Mouse (Mus musculus): ENCODE measurements at regions not wholly inside any gene's neighbourhood (a gene's known extent, or its start where the extent isn't known, plus 50 kb on each side); places are given as distances from the start of the nearest gene placed in this dataset.
"Not testable (repeated sequence)": the region's sequence is repeated elsewhere in the genome, so short reads cannot be mapped to it uniquely, and the experiment has no call there.

GRCm38 (mm10) chr6:70517932-70518331 is 274.1 kb downstream of the Rpia start:
- no peak for DNase-seq (ENCODE audit: low spot score in 2 of 2)

- DNase-seq (ENCODE audit: low spot score in 2 of 2): no peak
Measured at GRCm38 (mm10) chr6:70468623-70469479, 323.2 kb downstream of the Rpia start.

GRCm38 (mm10) chr6:70457279-70457678 is 334.8 kb downstream of the Rpia start:
- no peak for DNase-seq (ENCODE audit: low spot score in 2 of 2)

- DNase-seq (ENCODE audit: low spot score in 2 of 2): not testable (repeated sequence)
Measured at GRCm38 (mm10) chr6:70434739-70435138, 357.3 kb downstream of the Rpia start.

- DNase-seq (ENCODE audit: low spot score in 2 of 2): not testable (repeated sequence)
Measured at GRCm38 (mm10) chr6:70406290-70406689, 385.7 kb downstream of the Rpia start.

- DNase-seq (ENCODE audit: low spot score in 2 of 2): not testable (repeated sequence)
Measured at GRCm38 (mm10) chr6:70389850-70390249, 402.2 kb downstream of the Rpia start.

GRCm38 (mm10) chr6:70386396-70386795 is 405.6 kb downstream of the Rpia start:
- peak in 1 of 2 experiments; percentile 7 for DNase-seq (ENCODE audit: low spot score in 2 of 2)

- DNase-seq (ENCODE audit: low spot score in 2 of 2): not testable (repeated sequence)
Measured at GRCm38 (mm10) chr6:70379339-70379738, 412.7 kb downstream of the Rpia start.

- not testable (repeated sequence) for DNase-seq (ENCODE audit: low spot score in 2 of 2)
Measured at GRCm38 (mm10) chr6:70371821-70372220, 420.2 kb downstream of the Rpia start.

GRCm38 (mm10) chr6:70356303-70356702 is 435.7 kb downstream of the Rpia start:
- DNase-seq (ENCODE audit: low spot score in 2 of 2): peak in 1 of 2 experiments; percentile 8

- no peak for DNase-seq (ENCODE audit: low spot score in 2 of 2)
Measured at GRCm38 (mm10) chr6:70342147-70342546, 449.9 kb downstream of the Rpia start.

- DNase-seq (ENCODE audit: low spot score in 2 of 2): not testable (repeated sequence)
Measured at GRCm38 (mm10) chr6:70340691-70341090, 451.3 kb downstream of the Rpia start.

- DNase-seq (ENCODE audit: low spot score in 2 of 2): peak; percentile 4 to 8
Measured at GRCm38 (mm10) chr6:70315318-70315717, 476.7 kb downstream of the Rpia start.

- peak in 1 of 2 experiments; percentile 6 for DNase-seq (ENCODE audit: low spot score in 2 of 2)
Measured at GRCm38 (mm10) chr6:70314667-70315066, 477.4 kb downstream of the Rpia start.

- not testable (repeated sequence) for DNase-seq (ENCODE audit: low spot score in 2 of 2)
Measured at GRCm38 (mm10) chr6:70301100-70301499, 490.9 kb downstream of the Rpia start.

GRCm38 (mm10) chr6:70260227-70260626 is 531.8 kb downstream of the Rpia start:
- peak in 1 of 2 experiments; percentile 8 for DNase-seq (ENCODE audit: low spot score in 2 of 2)

GRCm38 (mm10) chr6:70240167-70240566 is 551.9 kb downstream of the Rpia start:
- DNase-seq (ENCODE audit: low spot score in 2 of 2): not testable (repeated sequence)

- DNase-seq (ENCODE audit: low spot score in 2 of 2): no peak
Measured at GRCm38 (mm10) chr6:70227166-70227565, 564.9 kb downstream of the Rpia start.

- DNase-seq (ENCODE audit: low spot score in 2 of 2): not testable (repeated sequence)
Measured at GRCm38 (mm10) chr6:70216632-70217031, 575.4 kb downstream of the Rpia start.

- DNase-seq (ENCODE audit: low spot score in 2 of 2): not testable (repeated sequence)
Measured at GRCm38 (mm10) chr6:70215781-70216180, 576.3 kb downstream of the Rpia start.
